Mouse (Mus musculus): ENCODE measurements around the gene Epb41l2. TPM values are rescaled to one million over a fixed set of nuclear protein-coding genes. Genes with fewer than 3 reads are reported as not detected.

The Epb41l2 gene
- 10 to 100 TPM; 66.4 to 68.5 TPM for total RNA-seq (2021)
- long read RNA-seq, experiment 1, full-length matches to known transcripts: 2 of 26 reads
- long read RNA-seq, experiment 1, partial matches to known transcripts: 14 of 26 reads
- long read RNA-seq, experiment 1, other reads (novel, unspliced or antisense): 10 of 26 reads
- long read RNA-seq, experiment 2, full-length matches to known transcripts: 5 of 24 reads
- long read RNA-seq, experiment 2, partial matches to known transcripts: 8 of 24 reads
- long read RNA-seq, experiment 2, other reads (novel, unspliced or antisense): 11 of 24 reads

DNA sequence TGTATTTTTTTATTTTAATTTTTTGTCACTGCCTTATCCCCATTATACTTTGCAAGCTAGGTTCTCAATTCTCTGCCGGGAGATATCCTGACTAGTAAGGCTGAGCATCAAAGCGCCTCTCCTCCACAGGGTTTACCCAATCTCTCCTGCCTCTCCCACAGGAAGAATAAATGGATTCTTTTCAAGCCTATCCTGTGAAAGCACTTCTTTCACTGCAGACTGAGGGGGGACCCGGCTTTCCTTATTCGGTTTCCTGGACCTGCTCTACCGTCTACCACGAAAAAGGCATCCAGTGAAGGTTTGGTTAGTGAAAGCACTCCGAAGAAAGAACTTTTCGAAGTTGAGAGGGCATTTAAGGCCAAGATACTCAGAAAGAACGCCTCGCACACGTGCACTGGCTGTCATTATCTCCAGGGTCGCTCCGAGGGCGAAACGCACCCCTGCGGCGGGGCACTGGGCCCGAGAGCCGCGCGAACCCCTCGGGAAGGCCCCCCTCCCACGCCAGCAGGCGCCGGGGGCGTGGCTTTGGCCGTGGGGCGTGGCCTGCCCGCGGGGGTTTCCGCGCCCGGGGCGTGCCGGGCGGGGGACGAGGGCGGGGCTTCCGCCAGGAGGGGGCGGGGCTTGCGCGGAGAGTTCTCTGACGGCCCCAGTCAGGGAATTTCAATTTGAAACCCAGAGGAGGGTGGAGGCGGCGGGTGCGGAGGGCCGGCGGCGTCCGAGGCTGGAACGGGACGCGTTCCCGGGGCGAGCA, at the start of gene Epb41l2:
TSS of gene Epb41l2 (plus strand) at position 591 of the 751 bp plus-strand sequence.
- DNase-seq: peak; percentile 98
- intact Hi-C loops (cut with DNase I): loop anchor here (5.0 kb wide), 1 partner anchor 128 kb away; no protein-coding TSS in a partner anchor

DNA sequence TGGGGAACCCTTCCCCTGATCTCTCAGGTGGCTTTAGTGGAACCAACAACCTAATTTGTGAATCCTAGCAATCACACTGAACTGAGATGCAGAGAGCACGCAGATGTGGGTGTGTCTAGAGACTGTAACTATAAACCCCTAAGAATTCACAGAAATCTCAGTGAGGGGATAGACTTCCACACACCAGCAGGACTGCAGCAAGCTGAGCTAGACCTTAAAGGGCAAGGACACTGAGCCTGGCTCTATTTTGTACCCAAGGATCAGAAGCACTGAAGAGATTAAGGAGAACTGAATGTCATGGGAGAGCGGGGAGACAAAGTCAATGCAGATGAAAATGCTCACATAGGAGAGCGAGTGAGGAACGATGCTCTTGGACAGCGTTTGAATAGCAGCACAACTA, 49.6 kb upstream of the Epb41l2 start:
- intact Hi-C loops (cut with DNase I): no loop called here

GRCm38 (mm10) chr10:25310736-25311135, 48.9 kb upstream of the Epb41l2 start:
- DNase-seq: no peak
- intact Hi-C loops (cut with DNase I): no loop called here

More for the DNA sequence above, 49.6 kb upstream of the Epb41l2 start:
- DNase-seq: no peak

DNA sequence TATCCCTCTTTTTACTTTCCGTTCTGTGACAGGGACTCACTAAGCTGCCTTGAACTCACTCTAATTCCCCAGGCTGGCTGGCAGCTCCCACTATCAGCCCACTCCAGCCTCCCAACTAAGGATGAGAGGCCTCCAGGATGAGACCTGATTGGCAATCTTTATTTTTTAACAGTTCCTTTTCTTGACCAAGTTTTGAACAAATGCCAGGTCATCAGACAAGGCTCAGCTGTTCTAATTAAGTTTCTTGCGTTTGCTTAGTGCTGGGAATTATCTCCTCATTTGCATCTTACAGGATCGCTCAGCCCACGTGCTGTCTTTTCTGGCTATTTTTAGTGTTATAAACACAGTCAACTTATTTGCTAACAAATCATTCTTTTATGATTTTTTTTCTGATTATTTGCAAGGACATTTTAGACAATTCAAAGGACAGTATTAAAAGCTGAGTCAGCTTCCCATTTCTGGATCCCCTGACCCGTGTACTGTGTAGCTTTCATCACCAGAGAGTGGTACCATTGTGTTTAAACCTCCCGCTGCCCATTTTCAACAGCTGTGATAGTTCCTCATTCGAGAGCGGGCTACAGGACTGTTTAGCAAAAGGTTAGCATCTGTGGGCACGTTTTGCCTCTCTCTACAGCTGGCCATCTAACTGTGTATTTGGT, 47.9 kb upstream of the Epb41l2 start:
- DNase-seq: no peak

GRCm38 (mm10) chr10:25313856-25314584, 45.6 kb upstream of the Epb41l2 start:
- no peak for DNase-seq
- intact Hi-C loops (cut with DNase I): no loop called here

More for the DNA sequence above, 47.9 kb upstream of the Epb41l2 start:
- intact Hi-C loops (cut with DNase I): no loop called here

GRCm38 (mm10) chr10:25317665-25318064, 41.9 kb upstream of the Epb41l2 start:
- intact Hi-C loops (cut with DNase I): no loop called here
- no peak for DNase-seq

DNA sequence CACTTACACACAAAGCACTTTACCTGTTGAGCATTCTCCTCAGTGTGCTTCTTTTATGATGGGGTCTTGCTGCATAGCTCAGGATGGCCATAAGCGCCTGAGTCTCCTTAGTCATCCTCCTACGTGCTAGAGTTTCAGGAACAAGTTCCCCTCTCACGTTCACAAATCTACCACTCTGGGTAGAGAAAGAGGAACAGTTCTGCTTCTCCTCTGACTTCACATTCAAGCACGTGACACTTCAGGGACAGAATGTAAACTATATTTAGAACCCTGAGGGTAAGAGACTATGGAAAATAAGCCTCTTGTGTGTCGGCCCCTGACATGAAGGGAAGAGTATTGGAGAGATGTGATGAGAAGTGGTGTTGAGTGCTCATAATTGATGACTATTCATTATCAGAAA, 41.2 kb upstream of the Epb41l2 start:
- intact Hi-C loops (cut with DNase I): no loop called here
- DNase-seq: no peak

DNA sequence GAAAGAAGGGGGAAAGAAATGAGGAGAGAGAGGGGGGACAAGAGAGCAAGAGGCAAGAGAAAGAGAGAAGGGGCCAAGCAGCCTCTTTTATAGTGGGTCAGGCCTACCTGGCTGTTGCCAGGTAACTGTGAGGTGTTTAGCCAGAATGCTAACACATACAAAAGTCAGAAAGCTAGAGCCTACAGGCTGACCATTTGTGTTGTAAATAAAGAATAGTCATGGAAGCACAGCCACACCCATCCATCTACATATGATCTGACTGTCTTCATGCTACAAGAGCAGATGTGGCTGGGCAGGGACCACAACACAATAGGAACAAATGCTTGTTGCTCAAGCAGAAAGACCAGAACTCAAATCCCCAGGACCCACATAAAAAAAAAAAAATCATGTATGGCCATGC, 40.1 kb upstream of the Epb41l2 start:
- intact Hi-C loops (cut with DNase I): no loop called here
- no peak for DNase-seq

- intact Hi-C loops (cut with DNase I): no loop called here
- DNase-seq: no peak
Observed at GRCm38 (mm10) chr10:25321198-25321597, 38.4 kb upstream of the Epb41l2 start.

- intact Hi-C loops (cut with DNase I): no loop called here
- DNase-seq: peak in 1 of 2 experiments; percentile 7
Observed at GRCm38 (mm10) chr10:25325690-25326089, 33.9 kb upstream of the Epb41l2 start.

GRCm38 (mm10) chr10:25327511-25327910, 32.1 kb upstream of the Epb41l2 start:
- intact Hi-C loops (cut with DNase I): no loop called here

GRCm38 (mm10) chr10:25330094-25330493, 29.5 kb upstream of the Epb41l2 start:
- no peak for DNase-seq
- intact Hi-C loops (cut with DNase I): loop anchor here (5.0 kb wide), 1 partner anchor 33 kb away; no protein-coding TSS in a partner anchor

More at GRCm38 (mm10) chr10:25327511-25327910, 32.1 kb upstream of the Epb41l2 start:
- no peak for DNase-seq

- intact Hi-C loops (cut with DNase I): loop anchor here (5.0 kb wide), 1 partner anchor 34 kb away; no protein-coding TSS in a partner anchor
- peak; percentile 7 for DNase-seq
Observed at GRCm38 (mm10) chr10:25331321-25332049, 28.1 kb upstream of the Epb41l2 start.

DNA sequence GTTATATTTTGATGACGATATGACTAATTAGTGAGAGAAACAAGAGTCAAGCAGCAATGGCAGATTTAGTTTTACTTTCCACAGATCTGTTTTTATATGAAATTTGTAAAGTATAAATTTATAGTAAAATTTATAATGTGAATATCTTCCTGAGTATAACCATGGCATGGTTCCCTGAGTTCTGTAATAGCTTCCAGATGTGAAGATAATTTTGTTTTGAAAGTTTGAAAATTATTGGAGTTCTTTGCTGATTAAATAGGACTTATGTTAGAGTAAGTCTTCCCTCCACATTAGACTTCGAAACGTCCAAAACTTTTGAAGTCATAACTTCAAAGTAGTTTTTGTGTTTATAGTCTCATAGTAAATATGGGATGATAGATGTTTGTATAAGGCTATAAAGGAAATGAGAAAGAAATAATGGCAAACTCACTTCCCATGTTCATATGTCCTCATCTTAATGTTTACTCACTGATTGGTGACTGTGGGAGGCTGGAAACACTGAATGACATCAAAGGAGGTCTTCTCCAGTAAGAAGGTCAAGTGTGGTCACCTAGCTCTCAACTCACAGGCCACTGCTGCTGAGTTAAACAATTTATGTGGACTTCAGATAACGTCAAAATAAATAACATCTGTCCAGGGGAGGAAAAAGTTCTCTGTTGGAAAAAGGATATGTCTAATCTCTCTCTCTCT, 26.1 kb upstream of the Epb41l2 start:
- no peak for DNase-seq
- intact Hi-C loops (cut with DNase I): loop anchor here (5.0 kb wide), 1 partner anchor 36 kb away; no protein-coding TSS in a partner anchor

- intact Hi-C loops (cut with DNase I): no loop called here
- DNase-seq: no peak
Observed at GRCm38 (mm10) chr10:25340675-25341074, 18.9 kb upstream of the Epb41l2 start.

- intact Hi-C loops (cut with DNase I): no loop called here
- no peak for DNase-seq
Observed at GRCm38 (mm10) chr10:25342801-25343200, 16.8 kb upstream of the Epb41l2 start.

DNA sequence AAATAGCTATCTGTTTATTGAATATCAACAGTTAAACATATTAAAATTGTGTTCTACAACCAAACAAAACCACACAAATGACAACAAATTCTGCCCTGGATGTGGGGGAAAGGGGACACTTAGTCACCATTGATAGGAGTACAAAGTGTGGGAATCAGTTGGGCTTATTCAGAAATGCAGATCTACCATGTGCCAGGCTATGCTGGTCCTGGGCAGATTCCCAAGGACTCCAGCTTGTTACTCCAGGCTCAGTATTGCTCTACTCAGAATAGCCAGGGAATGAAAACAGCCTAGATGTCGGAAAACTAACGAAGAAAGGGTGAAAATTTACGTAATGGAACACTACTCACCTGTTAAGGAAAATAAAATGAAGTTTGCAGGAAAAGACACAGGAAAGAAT, 5.7 kb upstream of the Epb41l2 start:
- intact Hi-C loops (cut with DNase I): no loop called here
- DNase-seq: no peak

DNA sequence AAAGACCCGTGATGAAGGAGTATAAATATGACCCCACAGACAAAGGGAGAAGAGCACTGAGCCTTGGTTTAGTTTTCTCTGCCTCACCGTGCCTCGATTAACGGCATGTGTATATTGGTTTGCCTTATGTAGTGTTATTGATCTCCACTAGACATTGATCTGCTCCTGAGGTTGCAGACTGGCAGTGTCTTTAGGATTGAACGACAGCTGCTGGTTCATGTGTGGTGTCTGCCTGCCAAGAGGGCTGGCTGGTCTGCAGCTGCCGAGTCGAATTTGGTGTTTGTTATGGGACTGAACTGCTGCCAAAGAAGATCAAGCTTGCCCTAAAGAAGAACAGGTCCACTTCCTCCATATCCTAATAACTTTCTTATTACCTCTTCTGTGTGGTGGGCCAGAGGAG, 5.2 kb upstream of the Epb41l2 start:
- DNase-seq: no peak
- intact Hi-C loops (cut with DNase I): no loop called here

Measured in heart, postnatal 14 days (tissue).